Mouse (Mus musculus) ES-Bruce4 (cell line): ENCODE measurements around the gene Fam83f. TPM values are rescaled to one million over a fixed set of nuclear protein-coding genes. Genes with fewer than 3 reads are reported as not detected.

Experiments
- H3K27ac ChIP-seq: 2 replicates; pipeline ENCODE4 v1.5.1; 2012; ENCODE audit warnings: low read length, inconsistent platforms; ENCODE audit not compliant: insufficient read depth
- H3K27me3 ChIP-seq: 2 replicates; pipeline ENCODE4 v1.6.1; 2012; ENCODE audit warnings: mild to moderate bottlenecking, low read length, inconsistent platforms; ENCODE audit not compliant: control insufficient read depth, poor library complexity, insufficient read depth, severe bottlenecking
- H3K36me3 ChIP-seq: 2 replicates; pipeline ENCODE4 v1.6.1; 2012; ENCODE audit warnings: inconsistent platforms, mild to moderate bottlenecking, low read length, moderate library complexity; ENCODE audit not compliant: control insufficient read depth, poor library complexity, insufficient read depth, severe bottlenecking
- H3K4me1 ChIP-seq: one replicate; pipeline ENCODE4 v1.8.1; 2011; ENCODE audit warnings: low read length; ENCODE audit not compliant: control insufficient read depth, insufficient read depth
- H3K4me3 ChIP-seq: 2 replicates; pipeline ENCODE4 v1.5.1; 2011; ENCODE audit warnings: low read depth, mild to moderate bottlenecking, low read length
- H3K9ac ChIP-seq: 2 replicates; pipeline ENCODE4 v1.6.1; 2012; ENCODE audit warnings: low read depth, mild to moderate bottlenecking, inconsistent platforms; ENCODE audit not compliant: poor library complexity, severe bottlenecking
- H3K9me3 ChIP-seq: replicated peaks from 2 replicates; pipeline ENCODE4 v1.6.1; 2012; ENCODE audit warnings: mild to moderate bottlenecking, low read length, inconsistent platforms; ENCODE audit not compliant: control insufficient read depth, poor library complexity, insufficient read depth, severe bottlenecking
- CTCF ChIP-seq: IDR thresholded peaks from one replicate; pipeline ENCODE4 v1.8.1; 2011; ENCODE audit warnings: low read depth, low read length
- EP300 ChIP-seq: IDR thresholded peaks from 2 replicates; pipeline ENCODE4 v1.6.1; 2011; ENCODE audit warnings: low read depth, low read length; ENCODE audit not compliant: insufficient read depth
- POLR2A ChIP-seq: IDR thresholded peaks from one replicate; pipeline ENCODE4 v1.8.1; 2011; ENCODE audit warnings: low read length; ENCODE audit not compliant: insufficient read depth
- polyA plus RNA-seq: library from polyadenylated mRNA; stranded (reverse); fragments of >200 nt; gene quantifications from 2 replicates; pipeline ENCODE4 v1.2.4, GENCODE M21; 2011; ENCODE audit warnings: low read depth; ENCODE audit not compliant: missing spikeins, insufficient read depth, insufficient read length

The Fam83f gene
- polyA plus RNA-seq, 1 experiment: 2.7 TPM

- Histone ChIP-seq H3K9ac (no peak overlapping the region), H3K27ac (no peak overlapping the region), H3K4me1 (no peaks in the 10 kb centered on the region), H3K4me3 (no peak overlapping the region), H3K9me3 (no peaks in the 10 kb centered on the region), H3K36me3 (no peaks in the 10 kb centered on the region), H3K27me3 (no peaks in the 10 kb centered on the region)
- TF ChIP-seq POLR2A: no peak
Observed at GRCm38 (mm10) chr15:80679515-80680215, 8.0 kb downstream of the Fam83f start.

- H3K9ac ChIP-seq: no peak overlapping the region
- H3K4me1 ChIP-seq: no peaks in the 10 kb centered on the region
- H3K4me3 ChIP-seq: no peak overlapping the region
- H3K9me3 ChIP-seq: no peaks in the 10 kb centered on the region
- TF ChIP-seq EP300 (no peak), CTCF (no peak), POLR2A (no peak)
- no peaks in the 10 kb centered on the region for H3K27me3 ChIP-seq
- H3K27ac ChIP-seq: no peak overlapping the region
- no peaks in the 10 kb centered on the region for H3K36me3 ChIP-seq
Observed at GRCm38 (mm10) chr15:80680347-80681030, 8.8 kb downstream of the Fam83f start.

DNA sequence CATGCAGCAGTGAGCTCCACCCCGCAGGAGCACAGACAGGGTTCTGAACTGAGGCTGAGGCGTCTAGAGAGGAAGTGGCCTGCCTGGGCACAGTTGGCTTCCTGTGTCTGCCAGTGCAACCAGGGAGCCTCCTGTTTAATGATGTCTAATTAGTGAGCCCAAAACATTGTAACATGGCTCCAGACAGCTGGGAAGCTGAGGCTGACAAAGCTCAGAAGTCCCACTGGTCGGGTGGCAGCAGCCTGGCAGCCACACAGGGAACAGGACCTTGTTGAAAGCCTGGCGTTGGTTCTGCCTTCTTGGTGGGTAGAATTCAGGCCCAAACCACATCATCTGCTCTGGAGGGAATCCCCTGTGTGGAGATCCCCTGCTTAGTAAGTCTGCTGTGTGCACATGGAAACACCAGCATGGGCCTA, 9.8 kb downstream of the Fam83f start:
- TF ChIP-seq EP300 (no peak), POLR2A (no peak), CTCF (no peak)
- Histone ChIP-seq H3K4me3 (no peak overlapping the region), H3K9ac (no peak overlapping the region), H3K36me3 (no peaks in the 10 kb centered on the region), H3K9me3 (no peaks in the 10 kb centered on the region), H3K4me1 (no peaks in the 10 kb centered on the region), H3K27me3 (no peaks in the 10 kb centered on the region), H3K27ac (no peak overlapping the region)

GRCm38 (mm10) chr15:80682343-80682742, 10.7 kb downstream of the Fam83f start:
- no peak overlapping the region for H3K27ac ChIP-seq
- no peak overlapping the region for H3K4me3 ChIP-seq
- no peaks in the 10 kb centered on the region for H3K9me3 ChIP-seq
- no peaks in the 10 kb centered on the region for H3K27me3 ChIP-seq
- no peaks in the 10 kb centered on the region for H3K36me3 ChIP-seq
- H3K4me1 ChIP-seq: no peaks in the 10 kb centered on the region
- no peak overlapping the region for H3K9ac ChIP-seq
- TF ChIP-seq CTCF (no peak), EP300 (no peak), POLR2A (no peak)

- Histone ChIP-seq H3K4me3 (no peak overlapping the region), H3K27ac (no peak overlapping the region), H3K27me3 (no peaks in the 10 kb centered on the region), H3K9ac (no peak overlapping the region), H3K36me3 (no peaks in the 10 kb centered on the region), H3K9me3 (no peaks in the 10 kb centered on the region), H3K4me1 (no peaks in the 10 kb centered on the region)
- TF ChIP-seq POLR2A (no peak), CTCF (no peak), EP300 (no peak)
Observed at GRCm38 (mm10) chr15:80683151-80683550, 11.5 kb downstream of the Fam83f start.

- H3K27ac ChIP-seq: no peak overlapping the region
Observed at GRCm38 (mm10) chr15:80683990-80684389, 12.3 kb downstream of the Fam83f start.

More at GRCm38 (mm10) chr15:80683990-80684389, 12.3 kb downstream of the Fam83f start:
- Histone ChIP-seq H3K4me1 (no peaks in the 10 kb centered on the region), H3K4me3 (no peak overlapping the region), H3K27me3 (no peaks in the 10 kb centered on the region), H3K9me3 (no peaks in the 10 kb centered on the region), H3K36me3 (no peaks in the 10 kb centered on the region), H3K9ac (no peak overlapping the region)
- TF ChIP-seq EP300 (no peak), CTCF (no peak), POLR2A (no peak)
